Mouse (Mus musculus) cerebral cortex, adult 2 months (tissue): ENCODE measurements around the gene Pygb.

Experiments used
- WGBS: fragments of 180-500 bp; shearing (Covaris S2); methylation state at CpG from one replicate; pipeline ENCODE4 v1.1.7; 2018; 5-methylcytosine and 5-hydroxymethylcytosine counted together

Pygb gene

GRCm38 (mm10) chr2:150786251-150787180 lies at the start of gene Pygb:
Gene Pygb (plus strand): TSS chr2:150786735.
- 2% methylated on average over 55 of the region's 58 CpGs for WGBS

GRCm38 (mm10) chr2:150737881-150738280 lies 48.7 kb upstream of the Pygb start:
- WGBS = 82% methylated on average over 9 of the region's 9 CpGs

GRCm38 (mm10) chr2:150740145-150740841 lies 46.2 kb upstream of the Pygb start:
- WGBS = 73% methylated on average over 10 of the region's 10 CpGs

- 60% methylated on average over 4 of the region's 4 CpGs for WGBS
Measured at GRCm38 (mm10) chr2:150741405-150741804, 45.1 kb upstream of the Pygb start.

- WGBS = 81% methylated on average over 7 of the region's 7 CpGs
Measured at GRCm38 (mm10) chr2:150745016-150745415, 41.5 kb upstream of the Pygb start.

GRCm38 (mm10) chr2:150748854-150749253 lies 37.7 kb upstream of the Pygb start, which contains the start of gene Entpd6:
Gene Entpd6 (plus strand): TSS chr2:150749042.
- under 1% methylated on average over 30 of the region's 30 CpGs for WGBS

DNA sequence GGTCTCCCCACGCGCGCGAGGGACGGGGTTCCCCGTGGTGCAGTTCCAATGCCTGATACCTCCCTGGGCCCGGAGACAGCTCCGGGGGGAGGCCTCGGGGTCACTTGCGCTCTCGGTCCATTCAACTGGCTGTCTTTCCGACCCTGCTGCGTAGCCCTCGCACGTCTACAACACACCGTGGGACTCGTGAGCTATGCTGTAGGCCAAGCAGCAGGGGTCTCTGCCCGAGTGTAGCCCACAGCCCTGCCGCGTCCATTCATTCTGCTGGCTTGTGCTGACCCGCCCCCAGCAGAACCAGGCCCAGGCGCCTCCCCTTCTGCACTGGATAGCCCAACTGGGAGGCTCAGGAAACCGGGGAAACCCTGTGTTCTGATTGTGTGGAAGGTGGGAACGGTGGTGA lies 37.3 kb upstream of the Pygb start:
- WGBS = under 1% methylated on average over 24 of the region's 24 CpGs

GRCm38 (mm10) chr2:150750129-150750979 lies 36.2 kb upstream of the Pygb start:
- WGBS = 52% methylated on average over 13 of the region's 13 CpGs

GRCm38 (mm10) chr2:150755016-150755415 lies 31.5 kb upstream of the Pygb start:
- WGBS = 90% methylated on average over 3 of the region's 3 CpGs

- WGBS = 52% methylated on average over 7 of the region's 7 CpGs
Measured at GRCm38 (mm10) chr2:150761476-150761875, 25.1 kb upstream of the Pygb start.

DNA sequence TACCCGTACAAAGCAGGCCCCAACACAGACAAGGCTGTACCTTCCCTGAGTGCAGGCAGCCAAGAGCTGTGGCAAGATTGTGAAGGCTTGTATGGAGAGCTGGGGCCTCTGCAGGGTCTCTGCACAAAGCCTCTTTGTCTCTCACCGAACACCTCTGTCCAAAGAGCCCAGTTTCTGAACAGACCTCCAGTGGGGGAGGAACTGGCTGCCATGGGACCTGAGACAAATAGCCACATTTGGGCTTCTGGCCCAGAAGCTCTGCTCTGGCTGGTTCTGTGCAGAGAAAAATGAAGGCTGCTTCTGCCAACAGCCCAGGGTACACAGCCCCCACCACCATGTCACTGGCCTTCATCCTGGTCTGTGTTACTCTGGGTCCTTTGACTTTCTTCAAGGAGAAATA lies 20.9 kb upstream of the Pygb start:
- 51% methylated on average over 2 of the region's 2 CpGs for WGBS

GRCm38 (mm10) chr2:150766083-150766862 lies 20.3 kb upstream of the Pygb start:
- WGBS = 71% methylated on average over 4 of the region's 4 CpGs

GRCm38 (mm10) chr2:150768678-150769077 lies 17.9 kb upstream of the Pygb start:
- WGBS = 70% methylated on average over 1 of the region's 1 CpGs

GRCm38 (mm10) chr2:150770747-150771146 lies 15.8 kb upstream of the Pygb start:
- WGBS = 42% methylated on average over 1 of the region's 1 CpGs

DNA sequence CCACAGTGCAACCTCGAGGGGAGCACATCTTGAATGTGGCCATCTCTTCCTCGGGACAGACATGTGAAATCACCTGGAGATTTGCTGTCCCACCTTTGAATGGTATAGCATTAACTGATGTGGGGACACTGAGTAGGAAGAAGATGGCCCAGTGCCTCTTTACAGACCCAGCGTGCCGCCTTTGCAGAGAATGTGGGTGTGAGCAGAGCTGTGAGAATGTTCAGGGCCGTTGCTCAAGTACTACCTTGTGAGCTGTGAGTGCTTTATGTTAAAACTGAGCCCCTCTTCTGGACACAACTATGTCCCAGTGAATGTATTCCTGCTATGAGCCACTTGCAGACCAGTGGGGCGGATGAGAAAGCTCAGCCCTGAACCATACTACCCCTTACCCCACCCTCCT lies 15.4 kb upstream of the Pygb start:
- 51% methylated on average over 6 of the region's 6 CpGs for WGBS

DNA sequence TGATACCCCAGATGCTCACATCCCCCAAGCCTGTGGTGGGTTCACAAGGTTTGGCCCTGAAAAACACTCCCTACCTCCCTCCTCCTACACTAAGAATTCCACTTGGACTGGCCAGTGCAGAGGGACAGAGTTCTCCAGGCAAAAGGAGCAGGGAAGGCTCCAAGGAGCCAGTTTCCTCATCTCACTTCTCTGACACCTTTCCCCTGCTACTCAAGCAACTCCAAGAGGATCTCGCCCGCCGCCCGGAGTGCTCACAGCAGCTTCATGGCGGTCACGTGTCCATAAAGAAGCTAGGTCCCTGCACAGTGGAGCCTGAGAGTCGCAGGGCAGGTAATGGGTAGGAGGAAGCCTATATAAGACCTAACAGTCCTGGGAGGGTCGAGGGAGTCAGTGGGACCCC lies 14.5 kb upstream of the Pygb start:
- 88% methylated on average over 8 of the region's 8 CpGs for WGBS

DNA sequence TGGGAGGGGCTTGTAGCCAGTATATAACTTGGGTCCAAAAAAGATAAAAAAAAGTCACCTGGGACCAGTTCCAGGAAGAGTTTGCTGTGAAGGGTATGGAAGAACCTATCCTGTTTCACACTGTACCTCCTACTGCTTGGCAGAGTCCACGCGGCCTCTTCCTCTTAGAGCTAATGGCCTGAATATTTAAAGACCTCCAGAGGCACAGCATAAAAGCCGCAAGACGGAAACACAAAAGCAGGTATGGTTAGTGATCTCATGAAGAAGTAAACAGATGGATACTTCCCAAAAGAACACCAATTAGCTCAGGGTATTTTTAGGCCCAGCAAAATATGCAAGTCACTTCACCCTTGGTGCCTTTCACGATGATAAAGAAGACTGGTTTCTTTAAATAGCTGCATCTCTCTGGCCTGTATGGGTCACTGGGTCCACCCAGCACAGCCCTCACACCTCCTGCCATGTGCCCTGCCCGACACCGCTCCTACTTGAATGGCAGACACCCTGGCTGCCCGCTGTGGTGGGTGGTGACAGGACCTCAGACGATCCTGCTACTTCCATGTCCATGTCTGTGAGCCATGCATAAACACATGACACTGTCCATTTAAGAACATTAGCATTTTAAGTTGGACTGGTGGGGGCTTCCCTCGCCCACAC lies 13.9 kb upstream of the Pygb start:
- WGBS = 57% methylated on average over 10 of the region's 10 CpGs

DNA sequence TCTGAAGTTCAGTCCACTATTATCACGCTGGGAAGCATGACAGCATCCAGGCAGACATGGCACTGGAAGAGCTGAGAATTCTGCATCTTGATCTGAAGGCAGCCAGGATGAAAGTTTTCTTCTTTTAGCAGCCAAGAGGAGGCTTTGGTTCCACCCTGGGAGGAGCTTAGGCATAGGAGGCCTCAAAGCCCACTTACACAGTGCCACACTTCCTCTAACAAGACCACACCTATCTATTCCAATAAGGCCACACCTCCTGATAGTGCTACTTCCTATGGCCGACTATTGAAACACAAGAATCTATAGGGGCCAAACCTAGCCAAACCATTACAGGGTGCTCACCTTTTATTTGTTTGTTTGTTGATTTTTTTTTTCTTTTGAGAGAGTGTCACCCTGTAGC lies 3.7 kb upstream of the Pygb start:
- WGBS = 92% methylated on average over 2 of the region's 2 CpGs

- WGBS = 2% methylated on average over 23 of the region's 23 CpGs
Measured at GRCm38 (mm10) chr2:150787234-150787771, 768 bp downstream of the Pygb start.
